Mouse (Mus musculus) CH12.LX (cell line): ENCODE results near the gene Car3.

Source experiments
- CTCF ChIP-seq, 2 experiments: IDR thresholded peaks in 1 of 2; conservative IDR thresholded peaks in 1 of 2; 2 replicates each; pipeline ENCODE4 v1.5.1; 2011 to 2012; ENCODE audit warnings: low read depth in 2 of 2, low read length in 2 of 2, improper control_type of control experiment in 1 of 2, inconsistent platforms in 1 of 2, mild to moderate bottlenecking in 1 of 2, moderate library complexity in 1 of 2
- ELF1 ChIP-seq: IDR thresholded peaks from 2 replicates; pipeline ENCODE4 v1.6.1; 2014; ENCODE audit warnings: low read depth, mild to moderate bottlenecking, inconsistent platforms, low read length, improper control_type of control experiment
- EP300 ChIP-seq: IDR thresholded peaks from 2 replicates; pipeline ENCODE4 v1.6.1; 2011; ENCODE audit warnings: low read length, improper control_type of control experiment
- GABPA ChIP-seq: IDR thresholded peaks from 2 replicates; pipeline ENCODE4 v1.6.1; 2012; ENCODE audit warnings: low read depth, low read length, improper control_type of control experiment, inconsistent platforms; ENCODE audit not compliant: insufficient replicate concordance
- KAT2A ChIP-seq: IDR thresholded peaks from 2 replicates; pipeline ENCODE4 v1.6.1; 2012; ENCODE audit warnings: low read length, improper control_type of control experiment, inconsistent platforms; ENCODE audit not compliant: insufficient replicate concordance
- MAZ ChIP-seq: IDR thresholded peaks from 2 replicates; pipeline ENCODE4 v1.6.1; 2012; ENCODE audit warnings: low read depth, mild to moderate bottlenecking, inconsistent platforms, low read length, improper control_type of control experiment, moderate library complexity
- POLR2A ChIP-seq: IDR thresholded peaks from 2 replicates; pipeline ENCODE4 v1.6.1; 2011; ENCODE audit warnings: low read depth, mild to moderate bottlenecking, improper control_type of control experiment, low read length
- TCF12 ChIP-seq: IDR thresholded peaks from 2 replicates; pipeline ENCODE4 v1.6.1; 2014; ENCODE audit warnings: low read depth, mild to moderate bottlenecking, inconsistent platforms, low read length, improper control_type of control experiment
- UBTF ChIP-seq: IDR thresholded peaks from 2 replicates; pipeline ENCODE4 v1.6.1; 2012; ENCODE audit warnings: low read depth, mild to moderate bottlenecking, inconsistent platforms, low read length, improper control_type of control experiment, moderate library complexity
- ZMIZ1 ChIP-seq: IDR thresholded peaks from 2 replicates; pipeline ENCODE4 v1.6.1; 2012; ENCODE audit warnings: low read depth, mild to moderate bottlenecking, inconsistent platforms, low read length, improper control_type of control experiment

GRCm38 (mm10) chr3:14882756-14883155, 19.4 kb downstream of the Car3 start:
- TF ChIP-seq ELF1: no peak
- no peak for TF ChIP-seq CTCF (conservative IDR thresholded peaks at IDR 0.05 in 1 of 2, IDR thresholded peaks at IDR 0.05 in 1 of 2; ENCODE audit: low read depth in 2 of 2, low read length in 2 of 2)
- no peak for TF ChIP-seq GABPA
- TF ChIP-seq TCF12: no peak
- no peak for TF ChIP-seq KAT2A
- TF ChIP-seq MAZ: no peak
- TF ChIP-seq POLR2A: no peak
- TF ChIP-seq ZMIZ1: no peak
- TF ChIP-seq EP300: no peak
- no peak for TF ChIP-seq UBTF
